Mouse (Mus musculus): ENCODE data around the gene Heg1. TPM values are rescaled to one million over a fixed set of nuclear protein-coding genes. Genes with fewer than 3 reads are reported as not detected.

Heg1 gene
- polyA plus RNA-seq, 1 experiment from 2014 or later = 18.6 TPM

- H3K27ac ChIP-seq (ENCODE audit: low read length) = no peak overlapping the region
- H3K4me2 ChIP-seq (ENCODE audit: low read length) = no peak overlapping the region
- no peaks in the 10 kb centered on the region; the same call in 1 of the 2 replicates for H3K4me1 ChIP-seq (replicated peaks; ENCODE audit: control insufficient read depth, insufficient read depth, low read length)
- H3K9me3 ChIP-seq (ENCODE audit: control insufficient read depth, low read length) = no peaks in the 10 kb centered on the region
- H3K9ac ChIP-seq (replicated peaks; ENCODE audit: low read depth, low read length) = no peak overlapping the region
- no peaks in the 10 kb centered on the region for H3K27me3 ChIP-seq (replicated peaks; ENCODE audit: control insufficient read depth, insufficient read depth, low read length)
- ATAC-seq = no peak
- H3K36me3 ChIP-seq (ENCODE audit: control insufficient read depth, insufficient read depth) = no peaks in the 10 kb centered on the region
- no peak overlapping the region for H3K4me3 ChIP-seq (replicated peaks; ENCODE audit: low read length)
- 84% methylated on average over 10 of the region's 10 CpGs for WGBS
These were observed 8.9 kb upstream of the Heg1 start for GRCm38 (mm10) chr16:33675151-33675847.

- H3K9ac ChIP-seq (replicated peaks; ENCODE audit: low read depth, low read length) = no peak overlapping the region
- no peaks in the 10 kb centered on the region for H3K36me3 ChIP-seq (ENCODE audit: control insufficient read depth, insufficient read depth)
- H3K4me2 ChIP-seq (ENCODE audit: low read length) = no peak overlapping the region
- no peaks in the 10 kb centered on the region; the same call in 1 of the 2 replicates for H3K4me1 ChIP-seq (replicated peaks; ENCODE audit: control insufficient read depth, insufficient read depth, low read length)
- H3K9me3 ChIP-seq (ENCODE audit: control insufficient read depth, low read length) = no peaks in the 10 kb centered on the region
- H3K27me3 ChIP-seq (replicated peaks; ENCODE audit: control insufficient read depth, insufficient read depth, low read length) = no peaks in the 10 kb centered on the region
- no peak for ATAC-seq
- 62% methylated on average over 3 of the region's 3 CpGs for WGBS
- H3K27ac ChIP-seq (ENCODE audit: low read length) = no peak overlapping the region
- no peak overlapping the region for H3K4me3 ChIP-seq (replicated peaks; ENCODE audit: low read length)
These were observed 8.4 kb upstream of the Heg1 start for GRCm38 (mm10) chr16:33675848-33676184.

GRCm38 (mm10) chr16:33676347-33677312 is 7.5 kb upstream of the Heg1 start:
- no peaks in the 10 kb centered on the region for H3K36me3 ChIP-seq (ENCODE audit: control insufficient read depth, insufficient read depth)
- H3K9ac ChIP-seq (replicated peaks; ENCODE audit: low read depth, low read length) = no peak overlapping the region
- no peak overlapping the region for H3K4me3 ChIP-seq (replicated peaks; ENCODE audit: low read length)
- 72% methylated on average over 7 of the region's 7 CpGs for WGBS
- H3K27me3 ChIP-seq (replicated peaks; ENCODE audit: control insufficient read depth, insufficient read depth, low read length) = no peaks in the 10 kb centered on the region
- H3K4me1 ChIP-seq (replicated peaks; ENCODE audit: control insufficient read depth, insufficient read depth, low read length) = no peaks in the 10 kb centered on the region; the same call in 1 of the 2 replicates
- H3K9me3 ChIP-seq (ENCODE audit: control insufficient read depth, low read length) = no peaks in the 10 kb centered on the region
- no peak for ATAC-seq
- H3K4me2 ChIP-seq (ENCODE audit: low read length) = no peak overlapping the region
- H3K27ac ChIP-seq (ENCODE audit: low read length) = no peak overlapping the region

- WGBS = 92% methylated on average over 7 of the region's 7 CpGs
- H3K27ac ChIP-seq (ENCODE audit: low read length) = no peak overlapping the region
These were observed 6.9 kb upstream of the Heg1 start for GRCm38 (mm10) chr16:33677313-33677690.

GRCm38 (mm10) chr16:33677901-33678300 is 6.3 kb upstream of the Heg1 start:
- Histone ChIP-seq H3K4me3 (replicated peaks; ENCODE audit: low read length) (no peak overlapping the region), H3K27ac (ENCODE audit: low read length) (no peak overlapping the region), H3K9ac (replicated peaks; ENCODE audit: low read depth, low read length) (no peak overlapping the region), H3K36me3 (ENCODE audit: control insufficient read depth, insufficient read depth) (no peaks in the 10 kb centered on the region), H3K4me1 (replicated peaks; ENCODE audit: control insufficient read depth, insufficient read depth, low read length) (no peaks in the 10 kb centered on the region; the same call in 1 of the 2 replicates), H3K4me2 (ENCODE audit: low read length) (no peak overlapping the region), H3K27me3 (replicated peaks; ENCODE audit: control insufficient read depth, insufficient read depth, low read length) (no peaks in the 10 kb centered on the region), H3K9me3 (ENCODE audit: control insufficient read depth, low read length) (no peaks in the 10 kb centered on the region)
- no peak for ATAC-seq
- WGBS = 90% methylated on average over 5 of the region's 5 CpGs

More at GRCm38 (mm10) chr16:33677313-33677690, 6.9 kb upstream of the Heg1 start:
- ATAC-seq = no peak
- Histone ChIP-seq H3K27me3 (replicated peaks; ENCODE audit: control insufficient read depth, insufficient read depth, low read length) (no peaks in the 10 kb centered on the region), H3K4me2 (ENCODE audit: low read length) (no peak overlapping the region), H3K36me3 (ENCODE audit: control insufficient read depth, insufficient read depth) (no peaks in the 10 kb centered on the region), H3K4me3 (replicated peaks; ENCODE audit: low read length) (no peak overlapping the region), H3K4me1 (replicated peaks; ENCODE audit: control insufficient read depth, insufficient read depth, low read length) (no peaks in the 10 kb centered on the region; the same call in 1 of the 2 replicates), H3K9me3 (ENCODE audit: control insufficient read depth, low read length) (no peaks in the 10 kb centered on the region), H3K9ac (replicated peaks; ENCODE audit: low read depth, low read length) (no peak overlapping the region)

GRCm38 (mm10) chr16:33680271-33680670 is 3.9 kb upstream of the Heg1 start:
- no peak overlapping the region for H3K4me2 ChIP-seq (ENCODE audit: low read length)
- no peak overlapping the region for H3K27ac ChIP-seq (ENCODE audit: low read length)
- peaks cover 11% of the 10 kb centered on the region for H3K4me1 ChIP-seq (replicated peaks; ENCODE audit: control insufficient read depth, insufficient read depth, low read length)
- no peaks in the 10 kb centered on the region for H3K36me3 ChIP-seq (ENCODE audit: control insufficient read depth, insufficient read depth)
- no peak overlapping the region for H3K4me3 ChIP-seq (replicated peaks; ENCODE audit: low read length)
- WGBS = 91% methylated on average over 7 of the region's 7 CpGs
- H3K27me3 ChIP-seq (replicated peaks; ENCODE audit: control insufficient read depth, insufficient read depth, low read length) = no peaks in the 10 kb centered on the region
- H3K9me3 ChIP-seq (ENCODE audit: control insufficient read depth, low read length) = no peaks in the 10 kb centered on the region
- H3K9ac ChIP-seq (replicated peaks; ENCODE audit: low read depth, low read length) = no peak overlapping the region
- ATAC-seq = no peak

- Histone ChIP-seq H3K9me3 (ENCODE audit: control insufficient read depth, low read length) (no peaks in the 10 kb centered on the region), H3K4me3 (replicated peaks; ENCODE audit: low read length) (no peak overlapping the region), H3K27me3 (replicated peaks; ENCODE audit: control insufficient read depth, insufficient read depth, low read length) (no peaks in the 10 kb centered on the region), H3K9ac (replicated peaks; ENCODE audit: low read depth, low read length) (no peak overlapping the region), H3K36me3 (ENCODE audit: control insufficient read depth, insufficient read depth) (no peaks in the 10 kb centered on the region), H3K4me2 (ENCODE audit: low read length) (no peak overlapping the region), H3K4me1 (replicated peaks; ENCODE audit: control insufficient read depth, insufficient read depth, low read length) (peaks cover 17% of the 10 kb centered on the region), H3K27ac (ENCODE audit: low read length) (no peak overlapping the region)
- no peak for ATAC-seq
- WGBS = 62% methylated on average over 10 of the region's 10 CpGs
These were observed 3.4 kb upstream of the Heg1 start for GRCm38 (mm10) chr16:33680816-33681215.

GRCm38 (mm10) chr16:33681661-33682060 is 2.5 kb upstream of the Heg1 start:
- Histone ChIP-seq H3K9ac (replicated peaks; ENCODE audit: low read depth, low read length) (no peak overlapping the region), H3K4me1 (replicated peaks; ENCODE audit: control insufficient read depth, insufficient read depth, low read length) (peaks cover 25% of the 10 kb centered on the region), H3K9me3 (ENCODE audit: control insufficient read depth, low read length) (no peaks in the 10 kb centered on the region), H3K36me3 (ENCODE audit: control insufficient read depth, insufficient read depth) (no peaks in the 10 kb centered on the region), H3K27me3 (replicated peaks; ENCODE audit: control insufficient read depth, insufficient read depth, low read length) (no peaks in the 10 kb centered on the region), H3K27ac (ENCODE audit: low read length) (no peak overlapping the region), H3K4me3 (replicated peaks; ENCODE audit: low read length) (no peak overlapping the region), H3K4me2 (ENCODE audit: low read length) (no peak overlapping the region)
- no peak for ATAC-seq

- Histone ChIP-seq H3K4me2 (ENCODE audit: low read length) (no peak overlapping the region), H3K9me3 (ENCODE audit: control insufficient read depth, low read length) (no peaks in the 10 kb centered on the region), H3K27ac (ENCODE audit: low read length) (no peak overlapping the region), H3K4me3 (replicated peaks; ENCODE audit: low read length) (no peak overlapping the region), H3K4me1 (replicated peaks; ENCODE audit: control insufficient read depth, insufficient read depth, low read length) (peaks cover 35% of the 10 kb centered on the region), H3K9ac (replicated peaks; ENCODE audit: low read depth, low read length) (no peak overlapping the region), H3K36me3 (ENCODE audit: control insufficient read depth, insufficient read depth) (no peaks in the 10 kb centered on the region), H3K27me3 (replicated peaks; ENCODE audit: control insufficient read depth, insufficient read depth, low read length) (no peaks in the 10 kb centered on the region)
- WGBS = 77% methylated on average over 3 of the region's 3 CpGs
- ATAC-seq = no peak
These were observed 1.5 kb upstream of the Heg1 start for GRCm38 (mm10) chr16:33682651-33683050.
